Mouse (Mus musculus) left cerebral cortex, adult 2 months (tissue): ENCODE measurements around the gene Lmx1a. TPM values are rescaled to one million over a fixed set of nuclear protein-coding genes. Genes with fewer than 3 reads are reported as not detected.

ENCODE experiments used
- DNase-seq, 2 experiments: peaks; one replicate each; pipeline ENCODE4 v3.0.0; 2021 to 2022; ENCODE audit warnings: low spot score in 2 of 2, mixed read lengths in 1 of 2; ENCODE audit errors: extremely low spot score in 1 of 2
- H3K27ac ChIP-seq: fragments of 200-600 bp; 2 replicates; pipeline ENCODE4 v1.8.1; 2022
- H3K4me3 ChIP-seq: fragments of 200-600 bp; 2 replicates; pipeline ENCODE4 v1.8.1; 2022
- CTCF ChIP-seq: fragments of 200-600 bp; IDR thresholded peaks from 2 replicates; pipeline ENCODE4 v1.8.1; 2022; ENCODE audit warnings: antibody characterized with exemption, mild to moderate bottlenecking, moderate library complexity
- intact Hi-C: fragments of 180-260 bp; cut with DNase I; formaldehyde crosslinking; loops from one replicate; pipeline ENCODE4 v1.15.1; 2025
- long read RNA-seq, 2 experiments: library from polyadenylated mRNA; stranded (forward); transcript quantifications; one replicate each; pipeline ENCODE4 v2.0.0; 2021; ENCODE audit warnings: borderline mapping rate in 2 of 2
- total RNA-seq, 2 experiments: library from RNA; stranded (reverse); gene quantifications; 2 replicates each; pipeline ENCODE4 v1.2.3; 2021

Gene Lmx1a
- not detected for total RNA-seq
- long read RNA-seq, experiment 1 = 0 reads
- long read RNA-seq, experiment 2 = 0 reads

GRCm38 (mm10) chr1:167689232-167689261 lies at the start of gene Lmx1a:
Gene Lmx1a, plus strand, starts transcription at chr1:167689237.
- Histone ChIP-seq H3K4me3 (peak within 1 kb of the TSS; percentile 23; the same call in 1 of the 2 replicates), H3K27ac (no peak within 1 kb of the TSS)
- intact Hi-C loops = no loop called here
- no peak for TF ChIP-seq CTCF
- DNase-seq = no peak

- peak; percentile 85 to 91 for DNase-seq
- TF ChIP-seq CTCF = peak; percentile 96
- intact Hi-C loops = no loop called here
- H3K27ac ChIP-seq = no peak overlapping the region
- H3K4me3 ChIP-seq = no peak overlapping the region
Observed at GRCm38 (mm10) chr1:167644866-167645537, 44.0 kb upstream of the Lmx1a start.

DNA sequence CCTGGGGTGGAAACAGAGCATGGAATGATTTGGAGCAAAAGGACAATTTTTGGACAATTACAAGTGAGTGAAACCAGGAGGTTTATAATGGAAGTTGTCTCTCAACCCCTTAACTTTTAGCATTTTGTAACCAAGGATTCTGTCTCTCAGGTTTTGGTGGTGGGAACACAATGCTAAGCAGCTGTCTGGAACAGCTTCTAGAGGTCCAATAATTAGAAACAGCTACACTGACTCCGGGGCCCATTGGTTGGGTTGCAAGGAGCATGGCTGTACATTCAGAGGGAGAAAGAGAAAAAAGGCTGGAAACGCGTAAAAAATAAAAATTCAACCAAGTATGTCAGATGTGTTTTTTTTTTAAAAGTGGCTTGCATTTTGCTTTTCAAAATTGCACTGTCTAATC lies 40.4 kb upstream of the Lmx1a start:
- intact Hi-C loops = no loop called here
- TF ChIP-seq CTCF = no peak
- Histone ChIP-seq H3K4me3 (no peak overlapping the region), H3K27ac (no peak overlapping the region)
- no peak for DNase-seq

- no peak for DNase-seq
- TF ChIP-seq CTCF = no peak
- no peak overlapping the region for H3K4me3 ChIP-seq
- intact Hi-C loops = no loop called here
- no peak overlapping the region for H3K27ac ChIP-seq
Observed at GRCm38 (mm10) chr1:167649122-167649633, 39.9 kb upstream of the Lmx1a start.

DNA sequence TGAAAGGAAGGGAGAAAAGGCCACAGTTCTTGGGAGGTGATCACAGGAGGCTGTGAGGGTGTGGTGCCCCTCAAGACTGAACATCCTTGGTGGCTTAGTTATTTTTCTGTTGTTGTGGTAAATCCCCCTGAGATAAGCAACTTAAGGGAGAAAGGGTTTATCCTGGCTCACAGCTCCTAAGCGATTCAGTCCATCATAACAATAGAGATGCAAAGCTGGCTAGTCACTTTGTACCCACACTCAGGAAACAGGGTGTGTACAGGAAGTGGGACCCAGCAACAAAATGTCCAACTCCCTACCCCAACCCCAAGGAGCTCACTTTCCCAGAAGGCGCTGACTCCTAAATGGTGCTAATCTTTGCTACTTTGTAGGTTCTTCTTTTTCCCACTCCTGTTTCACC lies 36.7 kb upstream of the Lmx1a start:
- Histone ChIP-seq H3K4me3 (no peak overlapping the region), H3K27ac (no peak overlapping the region)
- no peak for TF ChIP-seq CTCF
- no peak for DNase-seq
- intact Hi-C loops = no loop called here

DNA sequence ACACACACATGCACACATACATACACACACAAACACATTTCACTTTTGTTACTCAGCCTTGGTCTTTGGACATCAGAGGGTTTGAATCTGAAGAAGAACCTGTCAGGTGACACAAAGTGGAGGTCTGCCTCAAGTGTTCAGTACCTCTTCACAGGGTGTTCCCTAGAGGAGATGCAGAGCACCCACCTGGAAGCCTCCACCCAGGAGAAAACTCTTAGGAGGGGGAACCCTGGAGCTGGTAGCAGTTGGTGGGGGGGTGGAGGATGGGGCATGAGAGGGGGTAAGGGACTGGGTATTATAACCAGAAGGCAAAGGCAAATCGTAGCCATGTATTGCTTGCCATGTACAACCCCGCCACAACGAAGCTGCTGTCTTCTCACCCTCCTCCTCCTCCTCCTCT lies 30.0 kb upstream of the Lmx1a start:
- DNase-seq = no peak
- intact Hi-C loops = no loop called here

DNA sequence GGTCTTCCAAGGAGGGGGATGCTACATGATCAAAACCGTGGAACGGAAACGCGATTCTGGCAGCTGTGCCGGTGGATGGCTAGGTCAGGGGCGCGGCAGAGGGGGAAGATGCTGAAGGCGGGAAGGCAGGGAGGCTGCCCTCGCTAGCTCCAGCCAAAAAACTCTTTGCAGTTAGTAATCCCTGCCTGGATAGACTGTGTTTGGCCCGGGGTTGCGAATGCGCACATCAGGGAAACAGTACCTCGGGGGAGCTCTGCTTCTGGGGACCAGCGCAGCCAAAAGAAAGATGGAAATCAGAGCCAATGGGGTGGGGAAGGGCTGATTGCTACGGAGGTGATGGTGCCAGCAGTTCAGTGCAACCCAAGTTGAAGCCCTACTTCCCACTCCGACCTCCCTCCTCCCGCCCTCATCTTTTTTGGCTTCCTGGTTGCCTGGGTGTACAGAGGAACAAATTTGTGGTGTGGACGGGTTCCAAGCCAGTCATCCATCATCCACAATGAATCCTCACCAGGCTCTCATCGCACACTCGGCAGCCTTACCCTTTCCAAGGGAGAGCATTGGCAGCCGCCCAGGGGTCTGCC lies 28.4 kb upstream of the Lmx1a start:
- DNase-seq = peak; percentile 25 to 33
- TF ChIP-seq CTCF = no peak
- no peak overlapping the region; the same call in 1 of the 2 replicates for H3K4me3 ChIP-seq
- H3K27ac ChIP-seq = no peak overlapping the region
- intact Hi-C loops = no loop called here

More for the DNA sequence above, 30.0 kb upstream of the Lmx1a start:
- H3K27ac ChIP-seq = no peak overlapping the region
- TF ChIP-seq CTCF = no peak
- H3K4me3 ChIP-seq = no peak overlapping the region

DNA sequence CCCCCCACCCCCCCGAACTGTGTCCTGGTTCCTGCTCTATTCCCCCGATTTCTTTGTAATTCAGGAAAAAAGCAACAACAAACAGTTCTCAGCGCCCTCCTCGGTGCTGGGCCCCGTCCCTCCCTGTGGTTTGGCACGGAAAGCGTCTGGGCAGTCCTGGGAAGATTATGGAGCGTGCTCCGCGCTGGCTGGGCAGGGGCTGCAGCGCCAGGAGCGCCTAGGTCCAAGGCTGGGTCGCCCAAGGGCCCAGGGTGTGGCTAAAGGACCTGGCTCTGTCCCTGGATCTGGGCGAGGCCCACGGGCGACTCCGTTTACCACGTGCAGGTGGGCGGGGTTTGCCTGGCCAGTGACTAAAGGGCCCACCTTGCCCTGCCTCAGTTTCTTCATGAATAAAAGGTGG lies 27.9 kb upstream of the Lmx1a start:
- Histone ChIP-seq H3K4me3 (peak overlapping the region; percentile 23), H3K27ac (no peak overlapping the region)
- DNase-seq = no peak
- intact Hi-C loops = no loop called here
- TF ChIP-seq CTCF = no peak

DNA sequence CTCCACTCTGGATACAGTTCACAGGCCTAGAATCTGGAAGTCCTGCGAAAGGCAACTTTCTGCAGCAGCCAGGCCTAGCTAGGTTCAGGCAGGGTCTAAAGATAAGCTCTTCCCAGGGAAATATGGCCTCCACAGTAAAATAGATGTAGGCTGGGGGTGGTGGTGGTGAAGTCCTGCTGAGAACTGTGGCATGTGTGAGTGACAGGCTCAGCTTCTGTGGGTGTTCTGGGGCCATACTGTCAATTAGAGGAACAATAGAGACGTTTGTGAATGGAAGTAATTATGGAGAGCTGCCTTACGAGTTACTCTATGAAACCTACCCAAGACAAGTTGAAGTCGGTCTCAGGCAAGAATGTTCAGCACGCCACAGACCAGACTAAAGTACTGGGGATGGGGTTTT lies 25.9 kb upstream of the Lmx1a start:
- no peak for DNase-seq
- no peak for TF ChIP-seq CTCF
- no peak overlapping the region for H3K27ac ChIP-seq
- intact Hi-C loops = no loop called here
- no peak overlapping the region for H3K4me3 ChIP-seq

- H3K27ac ChIP-seq = no peak overlapping the region
Observed at GRCm38 (mm10) chr1:167669796-167670195, 19.2 kb upstream of the Lmx1a start.

GRCm38 (mm10) chr1:167672433-167672987 lies 16.5 kb upstream of the Lmx1a start:
- H3K27ac ChIP-seq = no peak overlapping the region
- H3K4me3 ChIP-seq = no peak overlapping the region
- DNase-seq = no peak
- TF ChIP-seq CTCF = no peak
- intact Hi-C loops = loop anchor here (5.0 kb wide), 1 partner anchor 110 kb away; no protein-coding TSS in a partner anchor

More at GRCm38 (mm10) chr1:167669796-167670195, 19.2 kb upstream of the Lmx1a start:
- H3K4me3 ChIP-seq = no peak overlapping the region
- peak; percentile 89 for TF ChIP-seq CTCF
- intact Hi-C loops = loop anchor here (5.0 kb wide), 3 partner anchors 113 to 248 kb away; no protein-coding TSS in a partner anchor
- DNase-seq = peak; percentile 52 to 66

DNA sequence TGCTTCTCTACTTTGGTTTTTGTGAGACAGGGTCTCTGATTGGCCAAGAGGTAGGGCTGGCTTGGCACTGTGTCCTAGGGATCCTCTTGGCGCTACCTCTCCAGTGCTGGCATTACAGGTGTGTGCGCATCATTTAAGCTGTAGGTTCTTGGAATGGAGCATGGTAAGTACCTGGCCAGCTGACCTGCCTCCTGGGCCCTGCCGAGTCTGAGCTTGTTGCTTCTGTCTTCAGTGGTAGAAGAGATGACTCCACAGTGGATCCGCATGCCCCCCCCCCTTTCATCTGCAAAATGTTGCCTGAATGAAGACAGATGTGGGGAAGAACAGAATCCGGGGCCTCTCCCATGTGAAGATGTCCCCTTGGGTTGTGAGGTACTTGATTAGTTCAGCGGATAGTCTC lies 10.0 kb upstream of the Lmx1a start:
- H3K27ac ChIP-seq = no peak overlapping the region
- no peak overlapping the region for H3K4me3 ChIP-seq
- no peak for DNase-seq
- no peak for TF ChIP-seq CTCF
- intact Hi-C loops = no loop called here

DNA sequence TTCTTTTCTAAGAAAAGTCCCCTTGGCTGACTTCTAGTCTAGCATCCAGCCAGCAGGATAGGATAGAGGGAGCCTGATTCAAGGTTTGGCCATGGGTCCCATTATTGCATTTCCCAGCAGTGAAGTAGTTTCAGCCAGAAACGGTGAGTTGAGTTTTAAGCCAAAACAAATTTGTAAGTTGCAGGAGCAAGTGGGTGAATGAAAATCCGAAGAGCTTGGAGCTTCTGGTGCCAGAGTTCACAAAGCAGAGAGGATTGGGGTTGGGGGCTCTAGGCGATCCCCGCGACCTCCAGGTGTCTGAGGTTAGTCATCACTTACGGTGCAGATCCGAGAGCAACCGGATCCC lies 1.1 kb upstream of the Lmx1a start:
- DNase-seq = no peak
- intact Hi-C loops = no loop called here
- H3K27ac ChIP-seq = no peak overlapping the region
- TF ChIP-seq CTCF = no peak
- H3K4me3 ChIP-seq = no peak overlapping the region
